8 mouse cellular contexts compared by ENCODE assay signal in genomic region chr5:52116404-52116803, GRCm38 (mm10).
DNase-seq lines count a peak whose midpoint lies in the region; ATAC-seq and TF ChIP-seq lines count a peak whose summit lies in the region.

No protein-coding gene starts in this region.

- peak overlapping the region; percentile 97 for H3K4me2 ChIP-seq in kidney, postnatal 0 days (ENCODE audit: low read length)
- peak overlapping the region; percentile 100 for H3K4me2 ChIP-seq in neural tube, embryonic 14.5 days (ENCODE audit: low read depth, low read length)

- no peak for DNase-seq in kidney, adult 2 months
- no peak for DNase-seq in kidney, postnatal 36 days
- DNase-seq in ES-CJ7 (ENCODE audit: low read depth, low spot score): peak; percentile 25
- DNase-seq in kidney, postnatal 0 days (ENCODE audit: low spot score): no peak
- no peak for DNase-seq in urinary bladder, postnatal 36 days (ENCODE audit: low spot score in 2 of 2)

- no peak overlapping the region for H3K27ac ChIP-seq in kidney, adult 2 months (ENCODE audit: insufficient read depth, low read depth, low read length)
- no peak overlapping the region for H3K27ac ChIP-seq in embryonic fibroblast, embryonic 13.5 days (ENCODE audit: insufficient read depth, low read length)
- H3K27ac ChIP-seq in kidney, postnatal 0 days: no peak overlapping the region
- peak overlapping the region; percentile 62; the same call in 1 of the 2 replicates for H3K27ac ChIP-seq in neural tube, embryonic 14.5 days (ENCODE audit: low read depth, low read length)

- no peak for TF ChIP-seq POLR2A in kidney, adult 2 months (IDR thresholded peaks at IDR 0.05; ENCODE audit: low read depth, low read length)
- no peak for TF ChIP-seq POLR2A in embryonic fibroblast, embryonic 13.5 days (IDR thresholded peaks at IDR 0.05; ENCODE audit: low read depth, low read length)

- H3K4me3 ChIP-seq in kidney, adult 2 months (ENCODE audit: insufficient read depth, low read depth, low read length): peak overlapping the region; percentile 52
- peak overlapping the region; percentile 31; the same call in 1 of the 2 replicates for H3K4me3 ChIP-seq in embryonic fibroblast, embryonic 13.5 days (ENCODE audit: insufficient read depth, low read length)
- peak overlapping the region; percentile 68 for H3K4me3 ChIP-seq in kidney, postnatal 0 days (replicated peaks; ENCODE audit: low read depth, low read length)
- H3K4me3 ChIP-seq in neural tube, embryonic 14.5 days (ENCODE audit: low read depth, low read length): peak overlapping the region; percentile 64

- 2% methylated on average over 17 of the region's 17 CpGs for WGBS in kidney, adult 2 months
- 2% methylated on average over 17 of the region's 17 CpGs for WGBS in kidney, postnatal 0 days
- WGBS in neural tube, embryonic 14.5 days: 1% methylated on average over 17 of the region's 17 CpGs

- no peak overlapping the region for H3K9ac ChIP-seq in kidney, postnatal 0 days (ENCODE audit: low read depth, low read length)
- no peak overlapping the region for H3K9ac ChIP-seq in neural tube, embryonic 14.5 days (replicated peaks; ENCODE audit: low read depth, low read length)

- H3K4me1 ChIP-seq in kidney, adult 2 months (ENCODE audit: control insufficient read depth, insufficient read depth, low read length): no peaks in the 10 kb centered on the region; the same call in 1 of the 2 replicates
- no peaks in the 10 kb centered on the region for H3K4me1 ChIP-seq in embryonic fibroblast, embryonic 13.5 days (ENCODE audit: control insufficient read depth, insufficient read depth, low read length)
- peaks cover 16% of the 10 kb centered on the region for H3K4me1 ChIP-seq in kidney, postnatal 0 days (replicated peaks; ENCODE audit: insufficient read depth, low read length)
- H3K4me1 ChIP-seq in neural tube, embryonic 14.5 days (ENCODE audit: control insufficient read depth, insufficient read depth, low read length): peaks cover 4% of the 10 kb centered on the region; the same call in 1 of the 2 replicates

- H3K9me3 ChIP-seq in kidney, postnatal 0 days (replicated peaks; ENCODE audit: low read length): no peaks in the 10 kb centered on the region
- no peaks in the 10 kb centered on the region for H3K9me3 ChIP-seq in neural tube, embryonic 14.5 days (ENCODE audit: control insufficient read depth, low read length)

- 0 out of 2 replicates have a peak, but pooled peaks cover 3% of the 10 kb centered on the region for H3K27me3 ChIP-seq in kidney, adult 2 months (replicated peaks; ENCODE audit: control insufficient read depth, insufficient read depth, low read length)
- peaks cover 13% of the 10 kb centered on the region for H3K27me3 ChIP-seq in kidney, postnatal 0 days (ENCODE audit: insufficient read depth, low read length)
- H3K27me3 ChIP-seq in neural tube, embryonic 14.5 days (ENCODE audit: control insufficient read depth, insufficient read depth, low read length): peaks cover 9% of the 10 kb centered on the region; the same call in 1 of the 2 replicates

- ATAC-seq in kidney, postnatal 0 days (replicated peaks; ENCODE audit: low FRiP score, low read depth): no peak
- peak; percentile 3; the same call in 1 of the 2 replicates for ATAC-seq in neural tube, embryonic 14.5 days (ENCODE audit: low read depth)
- ATAC-seq in activated CD4-positive, CD25-positive, alpha-beta regulatory T cell, adult 4 months: no peak

- no peaks in the 10 kb centered on the region for H3K36me3 ChIP-seq in kidney, adult 2 months (ENCODE audit: control insufficient read depth, insufficient read depth, low read length)
- H3K36me3 ChIP-seq in kidney, postnatal 0 days (ENCODE audit: insufficient read depth, low read length): no peaks in the 10 kb centered on the region
- no peaks in the 10 kb centered on the region for H3K36me3 ChIP-seq in neural tube, embryonic 14.5 days (ENCODE audit: control insufficient read depth, insufficient read depth, low read length)

- no peak for TF ChIP-seq CTCF in kidney, adult 2 months (conservative IDR thresholded peaks at IDR 0.05; ENCODE audit: insufficient read depth, insufficient read length, low read depth, low read length)
- no peak for TF ChIP-seq CTCF in embryonic fibroblast, embryonic 13.5 days (IDR thresholded peaks at IDR 0.05; ENCODE audit: borderline replicate concordance, insufficient read depth, low read length)
- no peak for TF ChIP-seq CTCF in kidney, postnatal 0 days (IDR thresholded peaks at IDR 0.05; ENCODE audit: low read depth)
